In genomic region chr2:131038197-131038596, GRCm38 (mm10) we compare ENCODE assay signal across 11 mouse cellular contexts. TPM values are rescaled to one million over a fixed set of nuclear protein-coding genes. Genes with fewer than 3 reads are reported as not detected.
"Had no signal": no experiment of that assay in that cellular context is flagged by ENCODE, and none has a peak within 500 bp of the region (broad histone marks: within the 10 kb centered on the region; RNA-seq: fewer than 3 reads in every experiment).

No protein-coding gene starts in this region.

- DNase-seq: retina, postnatal 1 day; spleen, adult 18-20 months had no signal

- H3K4me2 ChIP-seq: lung, embryonic 15.5 days; midbrain, embryonic 11.5 days; midbrain, embryonic 13.5 days; midbrain, embryonic 15.5 days; neural tube, embryonic 13.5 days; neural tube, embryonic 15.5 days had no signal

- H3K27ac ChIP-seq: lung, embryonic 15.5 days; midbrain, embryonic 13.5 days; midbrain, embryonic 15.5 days; neural tube, embryonic 13.5 days; neural tube, embryonic 15.5 days had no signal

- ATAC-seq: midbrain, embryonic 13.5 days; midbrain, embryonic 15.5 days had no signal

- H3K36me3 ChIP-seq: lung, embryonic 15.5 days; midbrain, embryonic 13.5 days; midbrain, embryonic 15.5 days; neural tube, embryonic 13.5 days; neural tube, embryonic 15.5 days had no signal

- H3K9me3 ChIP-seq: lung, embryonic 15.5 days; midbrain, embryonic 13.5 days; midbrain, embryonic 15.5 days; neural tube, embryonic 13.5 days; neural tube, embryonic 15.5 days had no signal

- H3K9ac ChIP-seq: lung, embryonic 15.5 days; midbrain, embryonic 13.5 days; midbrain, embryonic 15.5 days; neural tube, embryonic 13.5 days; neural tube, embryonic 15.5 days had no signal

- H3K4me3 ChIP-seq: lung, embryonic 15.5 days; megakaryocyte, embryonic 14.5 days; midbrain, embryonic 13.5 days; midbrain, embryonic 15.5 days; neural tube, embryonic 13.5 days; neural tube, embryonic 15.5 days had no signal

RNA-seq across cellular contexts. Expression of gene Gfra4, which starts 4.7 kb away (rescaled TPM):
- total RNA-seq: megakaryocyte progenitor cell, adult 5-6 weeks; monocyte, adult 5-6 weeks had no signal

RNA-seq across cellular contexts. Expression of gene Adam33, which starts 25.4 kb away (rescaled TPM):
- total RNA-seq: megakaryocyte progenitor cell, adult 5-6 weeks; monocyte, adult 5-6 weeks had no signal

RNA-seq across cellular contexts. Expression of gene Siglec1, which starts 48.4 kb away (rescaled TPM):
- total RNA-seq: monocyte, adult 5-6 weeks had no signal
